Mouse (Mus musculus) limb, embryonic 13.5 days (tissue): ENCODE results near the gene Slc29a2. TPM values are rescaled to one million over a fixed set of nuclear protein-coding genes. Genes with fewer than 3 reads are reported as not detected.

Source experiments
- ATAC-seq: fragments of 200-750 bp; cut with Nextera tagmentation; 2 replicates; pipeline ENCODE4 v1.8.0; 2017; ENCODE audit warnings: low read depth, moderate number of reproducible peaks, moderate TSS enrichment; ENCODE audit not compliant: low FRiP score
- H3K27ac ChIP-seq: fragments of 300-500 bp; sonication (generic); 2 replicates; pipeline ENCODE4 v1.5.1; 2015; ENCODE audit warnings: inconsistent platforms, mild to moderate bottlenecking, moderate library complexity
- H3K27me3 ChIP-seq: fragments of 300-500 bp; sonication (generic); 2 replicates; pipeline ENCODE4 v1.6.1; 2015; ENCODE audit warnings: mild to moderate bottlenecking, inconsistent platforms
- H3K36me3 ChIP-seq: fragments of 300-500 bp; sonication (generic); 2 replicates; pipeline ENCODE4 v1.6.1; 2015; ENCODE audit warnings: inconsistent platforms, mild to moderate bottlenecking, moderate library complexity
- H3K4me1 ChIP-seq: fragments of 300-500 bp; sonication (generic); 2 replicates; pipeline ENCODE4 v1.6.1; 2015; ENCODE audit warnings: inconsistent platforms
- H3K4me2 ChIP-seq: fragments of 300-500 bp; sonication (generic); replicated peaks from 2 replicates; pipeline ENCODE4 v1.6.1; 2015; ENCODE audit warnings: inconsistent platforms, mild to moderate bottlenecking, moderate library complexity
- H3K4me3 ChIP-seq: fragments of 300-500 bp; sonication (generic); 2 replicates; pipeline ENCODE4 v1.5.1; 2015; ENCODE audit warnings: moderate library complexity, mild to moderate bottlenecking, inconsistent platforms
- H3K9ac ChIP-seq: fragments of 300-500 bp; sonication (generic); 2 replicates; pipeline ENCODE4 v1.6.1; 2015; ENCODE audit warnings: mild to moderate bottlenecking, inconsistent platforms
- H3K9me3 ChIP-seq: fragments of 300-500 bp; sonication (generic); 2 replicates; pipeline ENCODE4 v1.6.1; 2016; ENCODE audit warnings: inconsistent platforms
- WGBS: fragments of 180-500 bp; shearing (Covaris S2); methylation state at CpG from one replicate; pipeline ENCODE4 v1.1.7; 2015; 5-methylcytosine and 5-hydroxymethylcytosine counted together
- polyA plus RNA-seq: library from polyadenylated mRNA; unstranded; fragments of >200 nt; fragmentation: Nextera tagmentation; extraction: Ambion mirVana; gene quantifications from 2 replicates; pipeline ENCODE4 v1.2.1, GENCODE M21; 2015

Gene Slc29a2
- polyA plus RNA-seq, 1 experiment from 2014 or later: 6.0 TPM

- H3K36me3 ChIP-seq: peaks cover 8% of the 10 kb centered on the region
- H3K4me2 ChIP-seq: peak overlapping the region; percentile 99
- no peaks in the 10 kb centered on the region for H3K27me3 ChIP-seq
- 5% methylated on average over 32 of the region's 32 CpGs for WGBS
- H3K9me3 ChIP-seq: no peaks in the 10 kb centered on the region
- peak; percentile 46 for ATAC-seq
- H3K4me1 ChIP-seq: peaks cover 37% of the 10 kb centered on the region
- H3K4me3 ChIP-seq: peak overlapping the region; percentile 86
- peak overlapping the region; percentile 84 for H3K27ac ChIP-seq
- peak overlapping the region; percentile 92 for H3K9ac ChIP-seq
These were observed 14.3 kb downstream of the Slc29a2 start for GRCm38 (mm10) chr19:5037678-5038571.

- Histone ChIP-seq H3K36me3 (peaks cover 12% of the 10 kb centered on the region), H3K4me2 (peak within 1 kb of the TSS; percentile 99), H3K9me3 (no peaks in the 10 kb centered on the region), H3K27me3 (no peaks in the 10 kb centered on the region), H3K4me1 (peaks cover 37% of the 10 kb centered on the region), H3K9ac (peak within 1 kb of the TSS; percentile 92), H3K4me3 (peak within 1 kb of the TSS; percentile 86), H3K27ac (peak within 1 kb of the TSS; percentile 84)
- ATAC-seq: peak; percentile 90
- under 1% methylated on average over 42 of the region's 44 CpGs for WGBS
These were observed 15.1 kb downstream of the Slc29a2 start, which contains the start of the genes B4gat1 and AC124502.3 for GRCm38 (mm10) chr19:5038709-5039156. Gene B4gat1, plus strand, starts transcription at chr19:5038826. Gene AC124502.3, plus strand, starts transcription at chr19:5038891.

GRCm38 (mm10) chr19:5039301-5040114 lies 15.8 kb downstream of the Slc29a2 start:
- ATAC-seq: peak; percentile 10; the same call in 1 of the 2 replicates
- WGBS: 11% methylated on average over 41 of the region's 41 CpGs
- no peak overlapping the region for H3K27ac ChIP-seq
- H3K4me2 ChIP-seq: peak overlapping the region; percentile 99
- H3K9me3 ChIP-seq: no peaks in the 10 kb centered on the region
- H3K27me3 ChIP-seq: no peaks in the 10 kb centered on the region
- peak overlapping the region; percentile 92 for H3K9ac ChIP-seq
- peak overlapping the region; percentile 86 for H3K4me3 ChIP-seq
- H3K4me1 ChIP-seq: peaks cover 37% of the 10 kb centered on the region
- peaks cover 17% of the 10 kb centered on the region for H3K36me3 ChIP-seq

- Histone ChIP-seq H3K9me3 (no peaks in the 10 kb centered on the region), H3K27me3 (no peaks in the 10 kb centered on the region), H3K36me3 (peaks cover 18% of the 10 kb centered on the region), H3K4me1 (peaks cover 37% of the 10 kb centered on the region), H3K4me2 (peak within 1 kb of the TSS; percentile 99), H3K9ac (peak within 1 kb of the TSS; percentile 87), H3K4me3 (peak within 1 kb of the TSS; percentile 86), H3K27ac (no peak within 1 kb of the TSS)
- peak; percentile 64 for ATAC-seq
- 8% methylated on average over 40 of the region's 40 CpGs for WGBS
These were observed 17.3 kb downstream of the Slc29a2 start, which contains the start of gene Brms1 for GRCm38 (mm10) chr19:5040862-5041523. Gene Brms1, plus strand, starts transcription at chr19:5041354.

- Histone ChIP-seq H3K27ac (no peak overlapping the region), H3K4me1 (peaks cover 37% of the 10 kb centered on the region), H3K27me3 (no peaks in the 10 kb centered on the region), H3K4me2 (peak overlapping the region; percentile 99), H3K36me3 (peaks cover 24% of the 10 kb centered on the region), H3K4me3 (peak overlapping the region; percentile 86), H3K9ac (peak overlapping the region; percentile 87), H3K9me3 (no peaks in the 10 kb centered on the region)
- ATAC-seq: no peak
- 1% methylated on average over 16 of the region's 16 CpGs for WGBS
These were observed 17.9 kb downstream of the Slc29a2 start for GRCm38 (mm10) chr19:5041588-5041987.

- Histone ChIP-seq H3K27me3 (peaks cover 12% of the 10 kb centered on the region), H3K27ac (no peak overlapping the region), H3K4me2 (no peak overlapping the region), H3K4me1 (peaks cover 24% of the 10 kb centered on the region), H3K36me3 (peaks cover 55% of the 10 kb centered on the region), H3K9me3 (no peaks in the 10 kb centered on the region), H3K4me3 (no peak overlapping the region), H3K9ac (no peak overlapping the region)
- 80% methylated on average over 4 of the region's 4 CpGs for WGBS
- no peak for ATAC-seq
These were observed 21.9 kb downstream of the Slc29a2 start for GRCm38 (mm10) chr19:5045531-5045930.

GRCm38 (mm10) chr19:5048138-5049056 lies 24.7 kb downstream of the Slc29a2 start:
- Histone ChIP-seq H3K9me3 (no peaks in the 10 kb centered on the region), H3K36me3 (peaks cover 50% of the 10 kb centered on the region), H3K27ac (no peak overlapping the region), H3K27me3 (peaks cover 41% of the 10 kb centered on the region), H3K4me1 (peaks cover 25% of the 10 kb centered on the region), H3K9ac (no peak overlapping the region), H3K4me2 (no peak overlapping the region), H3K4me3 (no peak overlapping the region)
- WGBS: 84% methylated on average over 14 of the region's 14 CpGs
- ATAC-seq: no peak

GRCm38 (mm10) chr19:5049325-5049724 lies 25.7 kb downstream of the Slc29a2 start:
- no peak for ATAC-seq
- 79% methylated on average over 6 of the region's 6 CpGs for WGBS

GRCm38 (mm10) chr19:5050047-5050905 lies 26.6 kb downstream of the Slc29a2 start, which contains the start of gene Rin1:
Gene Rin1, plus strand, starts transcription at chr19:5050481.
- Histone ChIP-seq H3K36me3 (peaks cover 43% of the 10 kb centered on the region), H3K4me2 (peak within 1 kb of the TSS; percentile 47), H3K9ac (peak within 1 kb of the TSS; percentile 50), H3K27me3 (peaks cover 60% of the 10 kb centered on the region), H3K9me3 (no peaks in the 10 kb centered on the region), H3K27ac (no peak within 1 kb of the TSS), H3K4me1 (peaks cover 25% of the 10 kb centered on the region), H3K4me3 (peak within 1 kb of the TSS; percentile 24)
- WGBS: 15% methylated on average over 14 of the region's 14 CpGs
- no peak for ATAC-seq

More at GRCm38 (mm10) chr19:5049325-5049724, 25.7 kb downstream of the Slc29a2 start:
- peaks cover 25% of the 10 kb centered on the region for H3K4me1 ChIP-seq
- no peak overlapping the region for H3K9ac ChIP-seq
- no peaks in the 10 kb centered on the region for H3K9me3 ChIP-seq
- no peak overlapping the region for H3K4me3 ChIP-seq
- H3K27me3 ChIP-seq: peaks cover 50% of the 10 kb centered on the region
- no peak overlapping the region for H3K27ac ChIP-seq
- peaks cover 43% of the 10 kb centered on the region for H3K36me3 ChIP-seq
- H3K4me2 ChIP-seq: no peak overlapping the region

- 5% methylated on average over 17 of the region's 17 CpGs for WGBS
- Histone ChIP-seq H3K4me2 (peak overlapping the region; percentile 47), H3K36me3 (peaks cover 37% of the 10 kb centered on the region), H3K4me3 (peak overlapping the region; percentile 24), H3K9me3 (no peaks in the 10 kb centered on the region), H3K27ac (no peak overlapping the region), H3K4me1 (peaks cover 25% of the 10 kb centered on the region), H3K9ac (peak overlapping the region; percentile 50), H3K27me3 (peaks cover 63% of the 10 kb centered on the region)
- ATAC-seq: no peak
These were observed 27.4 kb downstream of the Slc29a2 start for GRCm38 (mm10) chr19:5051031-5051430.
